15 mouse cellular contexts compared by ENCODE assay signal in genomic region chr17:84875031-84875430, GRCm38 (mm10).
A peak's percentile ranks its signal among the peaks of the same experiment; 100 is the strongest.
DNase-seq lines count a peak whose midpoint lies in the region; ATAC-seq and TF ChIP-seq lines count a peak whose summit lies in the region.
"Had no signal": no experiment of that assay in that cellular context is flagged by ENCODE, and none has a peak within 500 bp of the region (broad histone marks: within the 10 kb centered on the region; RNA-seq: fewer than 3 reads in every experiment).

No protein-coding gene starts in this region.

- DNase-seq in liver, adult 2 months (ENCODE audit: extremely low read depth, low read depth, low spot score): peak; percentile 90
- no peak for DNase-seq in liver, embryonic 11.5 days (ENCODE audit: low spot score)
- peak; percentile 65 for DNase-seq in kidney, postnatal 14 days
- DNase-seq in lung, postnatal 0 days (ENCODE audit: low spot score): peak; percentile 81
- peak; percentile 72 for DNase-seq in stomach, postnatal 0 days (ENCODE audit: low spot score)
- no peak for DNase-seq in layer of hippocampus, postnatal 14 days (ENCODE audit: low spot score in 2 of 2)
- no peak for DNase-seq in left cerebral cortex, postnatal 25 days (ENCODE audit: low spot score in 2 of 2)
- DNase-seq: heart, postnatal 36 days; thymus, postnatal 14 days had no signal

- TF ChIP-seq POLR2A in liver, adult 2 months (IDR thresholded peaks at IDR 0.05; ENCODE audit: extremely low read depth, insufficient read depth, low read length): no peak

- no peak overlapping the region; the same call in 1 of the 2 replicates for H3K9ac ChIP-seq in liver, adult 2 months (ENCODE audit: low read depth, low read length)
- H3K9ac ChIP-seq in liver, embryonic 11.5 days (ENCODE audit: low read depth, low read length): no peak overlapping the region
- no peak overlapping the region for H3K9ac ChIP-seq in lung, postnatal 0 days (replicated peaks; ENCODE audit: low read depth)
- H3K9ac ChIP-seq in stomach, postnatal 0 days (ENCODE audit: low read length): no peak overlapping the region
- H3K9ac ChIP-seq: midbrain, embryonic 12.5 days had no signal

- H3K4me1 ChIP-seq in liver, adult 2 months (ENCODE audit: control insufficient read depth, insufficient read depth, low read length): peaks cover 32% of the 10 kb centered on the region
- H3K4me1 ChIP-seq in liver, embryonic 11.5 days (replicated peaks; ENCODE audit: control insufficient read depth, insufficient read depth, low read length): peaks cover 5% of the 10 kb centered on the region
- H3K4me1 ChIP-seq in lung, postnatal 0 days (ENCODE audit: insufficient read depth, low read depth, low read length): no peaks in the 10 kb centered on the region
- no peaks in the 10 kb centered on the region for H3K4me1 ChIP-seq in stomach, postnatal 0 days (replicated peaks; ENCODE audit: control insufficient read depth, insufficient read depth)
- H3K4me1 ChIP-seq: heart, embryonic 10.5 days; midbrain, embryonic 12.5 days had no signal

- no peak for TF ChIP-seq EP300 in lung, postnatal 0 days (IDR thresholded peaks at IDR 0.05)
- no peak for TF ChIP-seq EP300 in stomach, postnatal 0 days (optimal IDR thresholded peaks at IDR 0.05)

- ATAC-seq in liver, embryonic 11.5 days (replicated peaks; ENCODE audit: low FRiP score): no peak
- ATAC-seq in lung, postnatal 0 days: peak; percentile 72
- ATAC-seq in stomach, postnatal 0 days (ENCODE audit: low FRiP score, low TSS enrichment): 0 out of 2 replicates have a peak, but pooled peaks have one; percentile 39
- no peak for ATAC-seq in activated CD4-positive, CD25-positive, alpha-beta regulatory T cell, adult 4 months
- ATAC-seq: hindbrain, embryonic 16.5 days had no signal

- H3K9me3 ChIP-seq in liver, embryonic 11.5 days (ENCODE audit: control insufficient read depth, low read length): no peaks in the 10 kb centered on the region
- no peaks in the 10 kb centered on the region for H3K9me3 ChIP-seq in lung, postnatal 0 days (ENCODE audit: low read length)
- H3K9me3 ChIP-seq in stomach, postnatal 0 days (ENCODE audit: control insufficient read depth, low read length): no peaks in the 10 kb centered on the region
- H3K9me3 ChIP-seq: heart, embryonic 10.5 days; midbrain, embryonic 12.5 days had no signal

- no peak overlapping the region for H3K4me3 ChIP-seq in liver, adult 2 months (ENCODE audit: insufficient read depth, low read depth, low read length)
- no peak overlapping the region for H3K4me3 ChIP-seq in liver, embryonic 11.5 days (ENCODE audit: low read depth, low read length)
- H3K4me3 ChIP-seq in lung, postnatal 0 days (ENCODE audit: low read depth, low read length): no peak overlapping the region
- no peak overlapping the region for H3K4me3 ChIP-seq in stomach, postnatal 0 days (ENCODE audit: low read depth, low read length)
- H3K4me3 ChIP-seq: erythroblast, embryonic 14.5 days; heart, embryonic 10.5 days; midbrain, embryonic 12.5 days had no signal

- intact Hi-C loops in left cerebral cortex, postnatal 25 days (cut with DNase I): loop anchor here (5.0 to 10.0 kb wide), 4 partner anchors 82 to 220 kb away; partner anchors contain the start of genes Camkmt, Lrpprc, Ppm1b and Prepl

- no peaks in the 10 kb centered on the region for H3K79me2 ChIP-seq in liver, adult 2 months (ENCODE audit: control insufficient read depth, insufficient read depth, low read length)

- TF ChIP-seq CTCF in liver, adult 2 months (IDR thresholded peaks at IDR 0.05; ENCODE audit: low read depth, low read length): no peak
- no peak for TF ChIP-seq CTCF in lung, postnatal 0 days (IDR thresholded peaks at IDR 0.05)
- no peak for TF ChIP-seq CTCF in stomach, postnatal 0 days (IDR thresholded peaks at IDR 0.05; ENCODE audit: low read depth)

- H3K36me3 ChIP-seq in liver, adult 2 months (ENCODE audit: control insufficient read depth, insufficient read depth, low read length): no peaks in the 10 kb centered on the region
- H3K36me3 ChIP-seq in liver, embryonic 11.5 days (ENCODE audit: control insufficient read depth, insufficient read depth, low read length): no peaks in the 10 kb centered on the region
- no peaks in the 10 kb centered on the region for H3K36me3 ChIP-seq in lung, postnatal 0 days (ENCODE audit: insufficient read depth, low read length)
- no peaks in the 10 kb centered on the region for H3K36me3 ChIP-seq in stomach, postnatal 0 days (ENCODE audit: control insufficient read depth, insufficient read depth, low read length)
- H3K36me3 ChIP-seq: heart, embryonic 10.5 days; midbrain, embryonic 12.5 days had no signal

- peak overlapping the region; percentile 96 for H3K27ac ChIP-seq in liver, adult 2 months (replicated peaks; ENCODE audit: insufficient read depth, low read depth, low read length)
- no peak overlapping the region for H3K27ac ChIP-seq in liver, embryonic 11.5 days (ENCODE audit: low read depth, low read length)
- H3K27ac ChIP-seq in lung, postnatal 0 days (ENCODE audit: low read length): no peak overlapping the region
- no peak overlapping the region for H3K27ac ChIP-seq in stomach, postnatal 0 days (replicated peaks)
- H3K27ac ChIP-seq: heart, embryonic 10.5 days; macrophage; midbrain, embryonic 12.5 days had no signal

- H3K4me2 ChIP-seq in liver, embryonic 11.5 days: no peak overlapping the region
- H3K4me2 ChIP-seq in lung, postnatal 0 days (replicated peaks; ENCODE audit: low read depth, low read length): no peak overlapping the region
- no peak overlapping the region for H3K4me2 ChIP-seq in stomach, postnatal 0 days (replicated peaks; ENCODE audit: low read depth)
- H3K4me2 ChIP-seq: midbrain, embryonic 12.5 days had no signal

- WGBS in liver, adult 2 months: 29% methylated on average over 6 of the region's 6 CpGs
- 80% methylated on average over 6 of the region's 6 CpGs for WGBS in liver, embryonic 11.5 days
- 45% methylated on average over 6 of the region's 6 CpGs for WGBS in lung, postnatal 0 days
- WGBS in stomach, postnatal 0 days: 50% methylated on average over 6 of the region's 6 CpGs

- H3K27me3 ChIP-seq in liver, adult 2 months (ENCODE audit: control insufficient read depth, insufficient read depth, low read length): no peaks in the 10 kb centered on the region
- no peaks in the 10 kb centered on the region for H3K27me3 ChIP-seq in liver, embryonic 11.5 days (replicated peaks; ENCODE audit: control insufficient read depth, insufficient read depth, low read length)
- H3K27me3 ChIP-seq in lung, postnatal 0 days (replicated peaks; ENCODE audit: insufficient read depth, low read length): no peaks in the 10 kb centered on the region
- no peaks in the 10 kb centered on the region for H3K27me3 ChIP-seq in stomach, postnatal 0 days (ENCODE audit: control insufficient read depth, insufficient read depth, low read length)
- H3K27me3 ChIP-seq: midbrain, embryonic 12.5 days had no signal

Comparison
In these comparisons a context has a peak if more than half of its experiments do, and no peak if none do; other contexts are left out.
1. DNase-seq: peak in liver, adult 2 months (single experiment), kidney, postnatal 14 days (single experiment), lung, postnatal 0 days (single experiment) and stomach, postnatal 0 days (single experiment); none in liver, embryonic 11.5 days (single experiment), layer of hippocampus, postnatal 14 days (0 of 2) and left cerebral cortex, postnatal 25 days (0 of 2).
2. ATAC-seq: peak in lung, postnatal 0 days (single experiment) and stomach, postnatal 0 days (single experiment); none in liver, embryonic 11.5 days (single experiment) and activated CD4-positive, CD25-positive, alpha-beta regulatory T cell, adult 4 months (single experiment).